Mouse (Mus musculus) myocyte (in vitro differentiated cells): ENCODE measurements around the gene Taf5l. TPM values are rescaled to one million over a fixed set of nuclear protein-coding genes. Genes with fewer than 3 reads are reported as not detected.
"Not testable (repeated sequence)": the region's sequence is repeated elsewhere in the genome, so short reads cannot be mapped to it uniquely, and the experiment has no call there.

ENCODE experiments used
- H3K27me3 ChIP-seq: one replicate; pipeline ENCODE4 v1.6.1; 2011; ENCODE audit not compliant: control insufficient read depth, insufficient read depth, insufficient read length
- H3K36me3 ChIP-seq: one replicate; pipeline ENCODE4 v1.6.1; 2011; ENCODE audit not compliant: control insufficient read depth, insufficient read depth
- H3K4me2 ChIP-seq: one replicate; pipeline ENCODE4 v1.6.1; 2011; ENCODE audit warnings: low read depth, control low read depth
- H3K4me3 ChIP-seq: one replicate; pipeline ENCODE4 v1.5.1; 2011; ENCODE audit warnings: mild to moderate bottlenecking, control low read depth, moderate library complexity
- H3K79me2 ChIP-seq: one replicate; pipeline ENCODE4 v1.6.1; 2011; ENCODE audit not compliant: control insufficient read depth, insufficient read depth
- H3ac ChIP-seq: one replicate; pipeline ENCODE4 v1.6.1; 2011; ENCODE audit not compliant: control insufficient read depth, insufficient read length
- CEBPB ChIP-seq: IDR thresholded peaks from 2 replicates; pipeline ENCODE4 v1.6.1; 2011; ENCODE audit warnings: mild to moderate bottlenecking, moderate library complexity; ENCODE audit not compliant: poor library complexity, insufficient read depth, severe bottlenecking
- E2F4 ChIP-seq: IDR thresholded peaks from one replicate; pipeline ENCODE4 v1.6.1; 2011; ENCODE audit warnings: mild to moderate bottlenecking, control low read depth, moderate library complexity; ENCODE audit not compliant: insufficient read depth
- MAX ChIP-seq: IDR thresholded peaks from one replicate; pipeline ENCODE4 v1.6.1; 2011; ENCODE audit warnings: low read depth, mild to moderate bottlenecking, control low read depth
- MYOD1 ChIP-seq, 3 experiments: IDR thresholded peaks; one replicate each; pipeline ENCODE4 v1.6.1; 2011; ENCODE audit warnings: control low read depth in 2 of 3, low read depth in 2 of 3, mild to moderate bottlenecking in 2 of 3, moderate library complexity in 1 of 3; ENCODE audit not compliant: insufficient read length in 2 of 3, control insufficient read depth in 1 of 3
- MYOG ChIP-seq, 3 experiments: IDR thresholded peaks; one replicate each; pipeline ENCODE4 v1.6.1; 2011; ENCODE audit warnings: control low read depth in 2 of 3, low read depth in 2 of 3, mild to moderate bottlenecking in 2 of 3; ENCODE audit not compliant: insufficient read length in 2 of 3, control insufficient read depth in 1 of 3, insufficient read depth in 1 of 3
- POLR2A ChIP-seq: IDR thresholded peaks from one replicate; pipeline ENCODE4 v1.6.1; 2011; ENCODE audit warnings: low read depth, mild to moderate bottlenecking, control low read depth, moderate library complexity; ENCODE audit not compliant: insufficient read length
- POLR2AphosphoS2 ChIP-seq: IDR thresholded peaks from one replicate; pipeline ENCODE4 v1.6.1; 2011; ENCODE audit warnings: low read depth, control low read depth; ENCODE audit not compliant: insufficient read length
- REST ChIP-seq: IDR thresholded peaks from one replicate; pipeline ENCODE4 v1.6.1; 2011; ENCODE audit warnings: mild to moderate bottlenecking, control low read depth, moderate library complexity; ENCODE audit not compliant: insufficient read depth, insufficient read length
- SRF ChIP-seq: IDR thresholded peaks from one replicate; pipeline ENCODE4 v1.6.1; 2011; ENCODE audit warnings: low read depth; ENCODE audit not compliant: control insufficient read depth, insufficient read length
- TCF12 ChIP-seq: IDR thresholded peaks from one replicate; pipeline ENCODE4 v1.6.1; 2011; ENCODE audit warnings: mild to moderate bottlenecking, control low read depth; ENCODE audit not compliant: poor library complexity, insufficient read depth, severe bottlenecking
- TCF3 ChIP-seq: IDR thresholded peaks from one replicate; pipeline ENCODE4 v1.6.1; 2011; ENCODE audit warnings: low read depth, control low read depth; ENCODE audit not compliant: insufficient read length
- USF1 ChIP-seq: IDR thresholded peaks from one replicate; pipeline ENCODE4 v1.6.1; 2011; ENCODE audit warnings: low read depth, mild to moderate bottlenecking, control low read depth, moderate library complexity
- polyA plus RNA-seq: library from polyadenylated mRNA; unstranded; fragments of >200 nt; fragmentation: generic; extraction: Trizol; gene quantifications from one replicate; pipeline ENCODE4 v1.2.1, GENCODE M21; 2012; ENCODE audit warnings: missing spikeins

The Taf5l gene
- polyA plus RNA-seq, 1 experiment, result 16.0 TPM

DNA sequence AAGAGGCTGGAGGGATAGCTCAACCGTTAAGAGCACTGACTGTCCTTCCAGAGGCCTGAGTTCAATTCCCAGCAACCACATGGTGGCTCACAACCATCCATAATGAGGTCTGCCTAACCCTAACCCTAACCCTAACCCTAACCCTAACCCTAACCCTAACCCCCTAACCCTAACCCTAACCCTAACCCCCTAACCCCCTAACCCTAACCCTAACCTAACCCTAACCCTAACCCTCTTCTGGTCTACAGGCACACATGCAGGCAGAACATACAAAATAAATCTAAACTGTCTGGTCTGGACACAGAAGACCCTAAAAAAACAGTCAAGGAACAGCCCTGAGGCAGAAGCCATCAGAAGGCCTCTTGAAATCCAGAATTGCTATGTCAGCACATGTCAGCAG is 59.8 kb downstream of the Taf5l start:
- H3K36me3 ChIP-seq, result no peaks in the 10 kb centered on the region
- TF ChIP-seq TCF3 (no peak), TCF12 (no peak), MAX (no peak), REST (no peak), CEBPB (no peak), MYOD1 (IDR thresholded peaks at IDR 0.05; ENCODE audit: control insufficient read depth in 1 of 3, insufficient read length in 2 of 3, low read depth in 2 of 3) (no peak)
- H3K4me3 ChIP-seq, result no peak overlapping the region
- no peaks in the 10 kb centered on the region for H3K27me3 ChIP-seq
- H3ac ChIP-seq, result no peak overlapping the region
- H3K4me2 ChIP-seq, result no peak overlapping the region
- H3K79me2 ChIP-seq, result no peaks in the 10 kb centered on the region

DNA sequence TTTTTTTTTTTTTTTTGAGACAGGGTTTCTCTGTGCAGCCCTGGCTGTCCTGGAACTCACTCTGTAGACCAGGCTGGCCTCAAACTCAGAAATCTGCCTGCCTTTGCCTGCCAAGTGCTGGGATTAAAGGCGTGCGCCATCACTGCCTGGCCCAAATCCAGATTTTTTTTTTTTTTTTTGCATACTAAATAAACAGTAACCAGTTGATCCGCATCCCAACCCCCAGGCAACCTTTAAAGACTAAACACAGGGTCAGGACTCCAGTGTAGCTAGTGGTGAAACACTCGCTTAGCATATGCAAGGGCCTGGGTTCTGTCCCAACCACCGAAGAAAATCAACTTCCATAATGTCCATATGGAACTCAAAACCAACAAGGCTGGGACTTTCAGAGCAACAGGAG is 60.6 kb downstream of the Taf5l start:
- not testable (repeated sequence) for H3K36me3 ChIP-seq, H3K4me2 ChIP-seq, H3ac ChIP-seq, H3K27me3 ChIP-seq, H3K4me3 ChIP-seq, H3K79me2 ChIP-seq

DNA sequence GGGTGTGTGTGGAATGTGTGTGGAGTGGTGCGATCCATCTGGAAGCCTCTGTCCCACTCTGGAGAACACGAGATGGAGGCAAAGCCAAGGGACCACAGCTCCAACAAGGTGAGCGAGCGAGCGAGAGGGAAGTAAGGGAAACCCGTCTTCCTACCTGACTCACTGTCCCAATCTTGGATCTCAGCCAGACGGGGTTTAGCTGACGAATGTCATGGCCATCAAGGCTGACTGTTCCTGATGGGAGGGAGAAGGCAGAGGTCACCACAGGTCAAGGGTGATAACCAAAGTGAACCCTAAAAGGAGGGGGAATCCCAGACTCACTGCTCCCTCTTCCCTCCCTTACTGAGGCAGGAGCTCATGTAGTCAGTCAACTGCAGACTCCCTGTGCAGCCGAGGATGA is 61.1 kb downstream of the Taf5l start:
- Histone ChIP-seq H3K79me2 (no peaks in the 10 kb centered on the region), H3K36me3 (no peaks in the 10 kb centered on the region), H3K27me3 (no peaks in the 10 kb centered on the region), H3ac (no peak overlapping the region), H3K4me3 (no peak overlapping the region), H3K4me2 (no peak overlapping the region)
- TF ChIP-seq MYOG (IDR thresholded peaks at IDR 0.05; ENCODE audit: control insufficient read depth in 1 of 3, insufficient read depth in 1 of 3, insufficient read length in 2 of 3, low read depth in 2 of 3) (no peak), E2F4 (no peak), TCF12 (no peak), MYOD1 (IDR thresholded peaks at IDR 0.05; ENCODE audit: control insufficient read depth in 1 of 3, insufficient read length in 2 of 3, low read depth in 2 of 3) (no peak), CEBPB (no peak), TCF3 (no peak), POLR2A (no peak), REST (no peak)

DNA sequence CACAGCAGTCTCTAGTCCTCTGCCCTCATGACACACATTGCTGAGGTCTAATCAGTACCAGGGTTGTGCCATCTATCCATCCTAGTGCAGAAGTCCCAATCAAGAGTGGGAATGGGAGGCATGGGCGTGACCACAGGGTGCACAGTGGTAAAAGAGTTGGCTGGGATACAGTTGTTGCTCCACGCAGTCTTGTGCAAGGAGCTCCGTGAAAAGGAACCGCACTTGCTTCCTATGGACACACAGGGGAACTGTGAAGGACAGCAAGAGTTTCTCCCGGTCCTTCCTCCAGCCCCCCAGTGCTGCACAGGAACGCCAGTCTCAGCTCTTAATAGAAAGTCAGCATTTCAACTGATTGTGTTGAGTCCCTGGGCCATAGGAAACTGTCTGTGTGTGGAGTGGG is 61.7 kb downstream of the Taf5l start:
- Histone ChIP-seq H3K79me2 (no peaks in the 10 kb centered on the region), H3K4me3 (no peak overlapping the region), H3ac (no peak overlapping the region), H3K4me2 (no peak overlapping the region), H3K36me3 (no peaks in the 10 kb centered on the region), H3K27me3 (no peaks in the 10 kb centered on the region)
- no peak for TF ChIP-seq E2F4
- no peak for TF ChIP-seq REST
- TF ChIP-seq POLR2A, result no peak
- TF ChIP-seq MYOD1 (IDR thresholded peaks at IDR 0.05; ENCODE audit: control insufficient read depth in 1 of 3, insufficient read length in 2 of 3, low read depth in 2 of 3), result no peak
- no peak for TF ChIP-seq MYOG (IDR thresholded peaks at IDR 0.05; ENCODE audit: control insufficient read depth in 1 of 3, insufficient read depth in 1 of 3, insufficient read length in 2 of 3, low read depth in 2 of 3)
- TF ChIP-seq USF1, result no peak
- TF ChIP-seq CEBPB, result no peak
- TF ChIP-seq MAX, result no peak
- TF ChIP-seq SRF, result no peak

DNA sequence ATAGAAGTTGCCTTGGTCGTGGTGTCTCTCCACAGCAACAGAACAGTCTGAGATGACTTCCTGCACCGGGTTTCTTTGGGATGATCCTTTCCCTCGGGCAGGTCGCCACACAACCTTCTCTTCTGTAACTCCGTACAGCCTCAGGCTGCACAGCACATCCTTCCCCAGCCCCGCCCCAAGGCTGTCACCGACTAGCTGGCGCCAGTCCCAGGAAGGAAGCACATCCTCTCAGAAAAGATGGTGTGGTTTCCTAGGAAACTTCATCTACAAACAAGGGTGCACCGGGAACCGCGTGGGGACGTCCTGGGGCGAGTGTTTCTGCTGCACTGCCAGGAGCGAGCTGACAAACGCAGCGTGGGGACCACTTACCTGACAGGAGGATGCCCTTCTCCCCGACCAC is 63.1 kb downstream of the Taf5l start:
- Histone ChIP-seq H3K27me3 (no peaks in the 10 kb centered on the region), H3K36me3 (no peaks in the 10 kb centered on the region), H3ac (no peak overlapping the region), H3K79me2 (no peaks in the 10 kb centered on the region), H3K4me3 (no peak overlapping the region), H3K4me2 (no peak overlapping the region)
- TF ChIP-seq TCF3 (no peak), POLR2A (no peak), E2F4 (no peak), REST (no peak)

DNA sequence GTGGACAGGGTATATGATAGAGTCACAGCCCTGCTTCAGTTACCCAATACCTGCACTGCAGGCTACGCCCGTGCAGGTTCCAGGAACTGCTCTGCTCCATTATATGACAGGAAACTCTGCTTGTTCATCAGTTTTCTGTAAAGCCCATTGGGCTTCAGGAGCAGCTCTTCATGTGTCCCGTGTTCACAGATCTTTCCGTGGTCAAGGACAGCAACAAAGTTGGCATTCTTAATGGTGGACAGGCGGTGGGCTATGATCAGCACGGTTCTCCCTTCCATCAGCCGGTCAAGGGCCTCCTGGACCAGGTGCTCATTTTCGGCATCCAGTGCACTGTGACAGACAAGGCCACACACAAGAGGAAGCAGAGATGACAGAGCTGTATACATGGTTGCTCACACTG is 67.0 kb downstream of the Taf5l start:
- Histone ChIP-seq H3K36me3 (no peaks in the 10 kb centered on the region), H3ac (no peak overlapping the region), H3K79me2 (no peaks in the 10 kb centered on the region), H3K4me3 (no peak overlapping the region), H3K4me2 (no peak overlapping the region), H3K27me3 (no peaks in the 10 kb centered on the region)
- no peak for TF ChIP-seq REST
- no peak for TF ChIP-seq USF1
- no peak for TF ChIP-seq SRF
- no peak for TF ChIP-seq CEBPB
- no peak for TF ChIP-seq TCF12
- TF ChIP-seq E2F4, result no peak
- TF ChIP-seq TCF3, result no peak
- no peak for TF ChIP-seq POLR2AphosphoS2
- no peak for TF ChIP-seq MAX
- TF ChIP-seq POLR2A, result no peak
- no peak for TF ChIP-seq MYOD1 (IDR thresholded peaks at IDR 0.05; ENCODE audit: control insufficient read depth in 1 of 3, insufficient read length in 2 of 3, low read depth in 2 of 3)
- no peak for TF ChIP-seq MYOG (IDR thresholded peaks at IDR 0.05; ENCODE audit: control insufficient read depth in 1 of 3, insufficient read depth in 1 of 3, insufficient read length in 2 of 3, low read depth in 2 of 3)
